Mouse (Mus musculus) neural tube, embryonic 15.5 days (tissue): ENCODE results near the gene Itgb1bp1. TPM values are rescaled to one million over a fixed set of nuclear protein-coding genes. Genes with fewer than 3 reads are reported as not detected.

Experiments used
- ATAC-seq: fragments of 200-750 bp; cut with Nextera tagmentation; 2 replicates; pipeline ENCODE4 v1.8.0; 2017; ENCODE audit warnings: mild to moderate bottlenecking, moderate TSS enrichment, moderate library complexity; ENCODE audit not compliant: low FRiP score
- H3K27ac ChIP-seq: fragments of 300-500 bp; sonication (generic); replicated peaks from 2 replicates; pipeline ENCODE4 v1.5.1; 2015; ENCODE audit warnings: mild to moderate bottlenecking, inconsistent platforms
- H3K27me3 ChIP-seq: fragments of 300-500 bp; sonication (generic); replicated peaks from 2 replicates; pipeline ENCODE4 v1.6.1; 2015; ENCODE audit warnings: inconsistent platforms
- H3K36me3 ChIP-seq: fragments of 300-500 bp; sonication (generic); 2 replicates; pipeline ENCODE4 v1.6.1; 2015; ENCODE audit warnings: inconsistent platforms
- H3K4me1 ChIP-seq: fragments of 300-500 bp; sonication (generic); 2 replicates; pipeline ENCODE4 v1.6.1; 2015; ENCODE audit warnings: inconsistent platforms
- H3K4me2 ChIP-seq: fragments of 300-500 bp; sonication (generic); 2 replicates; pipeline ENCODE4 v1.6.1; 2015; ENCODE audit warnings: inconsistent platforms, mild to moderate bottlenecking, moderate library complexity
- H3K4me3 ChIP-seq: fragments of 300-500 bp; sonication (generic); replicated peaks from 2 replicates; pipeline ENCODE4 v1.5.1; 2015; ENCODE audit warnings: mild to moderate bottlenecking, inconsistent platforms
- H3K9ac ChIP-seq: fragments of 300-500 bp; sonication (generic); replicated peaks from 2 replicates; pipeline ENCODE4 v1.6.1; 2015; ENCODE audit warnings: mild to moderate bottlenecking, inconsistent platforms
- H3K9me3 ChIP-seq: fragments of 300-500 bp; sonication (generic); replicated peaks from 2 replicates; pipeline ENCODE4 v1.6.1; 2016; ENCODE audit warnings: inconsistent platforms
- WGBS: fragments of 180-500 bp; shearing (Covaris S2); methylation state at CpG from one replicate; pipeline ENCODE4 v1.1.7; 2015; ENCODE audit warnings: mixed read lengths; 5-methylcytosine and 5-hydroxymethylcytosine counted together
- polyA plus RNA-seq: library from polyadenylated mRNA; unstranded; fragments of >200 nt; fragmentation: Nextera tagmentation; extraction: Ambion mirVana; gene quantifications from 2 replicates; pipeline ENCODE4 v1.2.1, GENCODE M21; 2015

Itgb1bp1 gene
- polyA plus RNA-seq, 1 experiment from 2014 or later, result 34.7 TPM

- peaks cover 44% of the 10 kb centered on the region for H3K36me3 ChIP-seq
- no peak for ATAC-seq
- H3K4me3 ChIP-seq, result no peak overlapping the region
- no peaks in the 10 kb centered on the region for H3K27me3 ChIP-seq
- 90% methylated on average over 7 of the region's 7 CpGs for WGBS
- H3K27ac ChIP-seq, result no peak overlapping the region
- H3K9me3 ChIP-seq, result no peaks in the 10 kb centered on the region
- H3K9ac ChIP-seq, result no peak overlapping the region
- 0 out of 2 replicates have a peak, but pooled peaks cover 2% of the 10 kb centered on the region for H3K4me1 ChIP-seq
- no peak overlapping the region for H3K4me2 ChIP-seq
Measured at GRCm38 (mm10) chr12:21233727-21234126, 52.4 kb downstream of the Itgb1bp1 start.

- H3K9ac ChIP-seq, result no peak overlapping the region
- H3K4me3 ChIP-seq, result no peak overlapping the region
- no peaks in the 10 kb centered on the region for H3K9me3 ChIP-seq
- H3K4me2 ChIP-seq, result no peak overlapping the region
- H3K27ac ChIP-seq, result peak overlapping the region; percentile 48; the same call in 1 of the 2 replicates
- peaks cover 19% of the 10 kb centered on the region for H3K4me1 ChIP-seq
- 0 out of 2 replicates have a peak, but pooled peaks have one; percentile 12 for ATAC-seq
- H3K27me3 ChIP-seq, result no peaks in the 10 kb centered on the region
- 59% methylated on average over 17 of the region's 17 CpGs for WGBS
- peaks cover 35% of the 10 kb centered on the region for H3K36me3 ChIP-seq
Measured at GRCm38 (mm10) chr12:21229076-21229918, 56.8 kb downstream of the Itgb1bp1 start.

- Histone ChIP-seq H3K27ac (no peak overlapping the region), H3K9me3 (no peaks in the 10 kb centered on the region)
Measured at GRCm38 (mm10) chr12:21228650-21229049, 57.4 kb downstream of the Itgb1bp1 start.

GRCm38 (mm10) chr12:21227076-21227980, 58.8 kb downstream of the Itgb1bp1 start:
- Histone ChIP-seq H3K27ac (peak overlapping the region; percentile 4; the same call in 1 of the 2 replicates), H3K4me1 (peaks cover 19% of the 10 kb centered on the region), H3K4me3 (no peak overlapping the region), H3K27me3 (no peaks in the 10 kb centered on the region), H3K36me3 (peaks cover 35% of the 10 kb centered on the region), H3K9ac (no peak overlapping the region), H3K9me3 (no peaks in the 10 kb centered on the region), H3K4me2 (no peak overlapping the region)
- peak; percentile 28; the same call in 1 of the 2 replicates for ATAC-seq
- WGBS, result 55% methylated on average over 6 of the region's 6 CpGs

More at GRCm38 (mm10) chr12:21228650-21229049, 57.4 kb downstream of the Itgb1bp1 start:
- peaks cover 19% of the 10 kb centered on the region for H3K4me1 ChIP-seq
- H3K36me3 ChIP-seq, result peaks cover 34% of the 10 kb centered on the region
- H3K9ac ChIP-seq, result no peak overlapping the region
- no peak overlapping the region for H3K4me3 ChIP-seq
- WGBS, result 94% methylated on average over 4 of the region's 4 CpGs
- no peaks in the 10 kb centered on the region for H3K27me3 ChIP-seq
- no peak for ATAC-seq
- H3K4me2 ChIP-seq, result no peak overlapping the region

- no peak overlapping the region for H3K27ac ChIP-seq
- WGBS, result 88% methylated on average over 9 of the region's 9 CpGs
- no peak overlapping the region; the same call in 1 of the 2 replicates for H3K9ac ChIP-seq
- H3K4me2 ChIP-seq, result no peak overlapping the region
- H3K9me3 ChIP-seq, result no peaks in the 10 kb centered on the region
- no peak for ATAC-seq
- H3K4me1 ChIP-seq, result peaks cover 19% of the 10 kb centered on the region
- H3K36me3 ChIP-seq, result peaks cover 26% of the 10 kb centered on the region
- H3K27me3 ChIP-seq, result no peaks in the 10 kb centered on the region
- no peak overlapping the region for H3K4me3 ChIP-seq
Measured at GRCm38 (mm10) chr12:21226316-21226715, 59.8 kb downstream of the Itgb1bp1 start.

- ATAC-seq, result no peak
Measured at GRCm38 (mm10) chr12:21225358-21225757, 60.7 kb downstream of the Itgb1bp1 start.

GRCm38 (mm10) chr12:21223923-21224322, 62.2 kb downstream of the Itgb1bp1 start:
- H3K4me2 ChIP-seq, result no peak overlapping the region
- H3K9ac ChIP-seq, result no peak overlapping the region
- 87% methylated on average over 4 of the region's 4 CpGs for WGBS
- no peaks in the 10 kb centered on the region for H3K9me3 ChIP-seq
- H3K4me3 ChIP-seq, result no peak overlapping the region
- H3K27ac ChIP-seq, result no peak overlapping the region
- H3K4me1 ChIP-seq, result peaks cover 16% of the 10 kb centered on the region
- no peaks in the 10 kb centered on the region for H3K27me3 ChIP-seq
- H3K36me3 ChIP-seq, result peaks cover 16% of the 10 kb centered on the region
- no peak for ATAC-seq

More at GRCm38 (mm10) chr12:21225358-21225757, 60.7 kb downstream of the Itgb1bp1 start:
- Histone ChIP-seq H3K4me3 (no peak overlapping the region), H3K9me3 (no peaks in the 10 kb centered on the region), H3K9ac (no peak overlapping the region), H3K4me1 (peaks cover 19% of the 10 kb centered on the region), H3K27me3 (no peaks in the 10 kb centered on the region), H3K4me2 (no peak overlapping the region), H3K36me3 (peaks cover 22% of the 10 kb centered on the region), H3K27ac (no peak overlapping the region)
- 77% methylated on average over 8 of the region's 8 CpGs for WGBS

- H3K9me3 ChIP-seq, result no peaks in the 10 kb centered on the region
- no peaks in the 10 kb centered on the region for H3K4me1 ChIP-seq
- no peak overlapping the region for H3K4me3 ChIP-seq
- H3K4me2 ChIP-seq, result no peak overlapping the region
- no peak overlapping the region for H3K9ac ChIP-seq
- H3K27ac ChIP-seq, result no peak overlapping the region
- no peak for ATAC-seq
- WGBS, result 86% methylated on average over 1 of the region's 1 CpGs
- H3K36me3 ChIP-seq, result peaks cover 37% of the 10 kb centered on the region
- no peaks in the 10 kb centered on the region for H3K27me3 ChIP-seq
Measured at GRCm38 (mm10) chr12:21220596-21220995, 65.5 kb downstream of the Itgb1bp1 start.

GRCm38 (mm10) chr12:21217776-21218444, 68.2 kb downstream of the Itgb1bp1 start:
- no peak for ATAC-seq
- peaks cover 47% of the 10 kb centered on the region for H3K36me3 ChIP-seq
- H3K27me3 ChIP-seq, result no peaks in the 10 kb centered on the region
- WGBS, result 85% methylated on average over 11 of the region's 11 CpGs
- H3K9ac ChIP-seq, result no peak overlapping the region
- H3K4me1 ChIP-seq, result no peaks in the 10 kb centered on the region
- no peak overlapping the region for H3K4me3 ChIP-seq
- no peak overlapping the region for H3K4me2 ChIP-seq
- H3K27ac ChIP-seq, result no peak overlapping the region
- no peaks in the 10 kb centered on the region for H3K9me3 ChIP-seq

- H3K27ac ChIP-seq, result no peak overlapping the region
- H3K36me3 ChIP-seq, result peaks cover 44% of the 10 kb centered on the region
- no peak overlapping the region for H3K4me2 ChIP-seq
- H3K4me3 ChIP-seq, result no peak overlapping the region
- no peak overlapping the region for H3K9ac ChIP-seq
- no peak for ATAC-seq
- H3K4me1 ChIP-seq, result no peaks in the 10 kb centered on the region
- H3K27me3 ChIP-seq, result no peaks in the 10 kb centered on the region
- WGBS, result 89% methylated on average over 8 of the region's 8 CpGs
- H3K9me3 ChIP-seq, result no peaks in the 10 kb centered on the region
Measured at GRCm38 (mm10) chr12:21214551-21215165, 71.4 kb downstream of the Itgb1bp1 start.

- Histone ChIP-seq H3K4me2 (no peak overlapping the region), H3K4me3 (no peak overlapping the region), H3K9me3 (no peaks in the 10 kb centered on the region), H3K27me3 (no peaks in the 10 kb centered on the region), H3K9ac (no peak overlapping the region), H3K36me3 (peaks cover 39% of the 10 kb centered on the region), H3K4me1 (no peaks in the 10 kb centered on the region), H3K27ac (no peak overlapping the region)
- 92% methylated on average over 17 of the region's 17 CpGs for WGBS
- no peak for ATAC-seq
Measured at GRCm38 (mm10) chr12:21212876-21213275, 73.2 kb downstream of the Itgb1bp1 start.
